Mouse (Mus musculus) T-helper 1 cell (primary cell): ENCODE measurements around the gene Wdcp.
"Not testable (repeated sequence)": the region's sequence is repeated elsewhere in the genome, so short reads cannot be mapped to it uniquely, and the experiment has no call there.

Source experiments
- in situ Hi-C: fragments of 300-600 bp; cut with MboI, MseI; formaldehyde crosslinking; loops from one replicate; pipeline ENCODE4 v1.15.1; 2025; ENCODE audit warnings: high pct_unique_total_duplicates

The Wdcp gene

DNA sequence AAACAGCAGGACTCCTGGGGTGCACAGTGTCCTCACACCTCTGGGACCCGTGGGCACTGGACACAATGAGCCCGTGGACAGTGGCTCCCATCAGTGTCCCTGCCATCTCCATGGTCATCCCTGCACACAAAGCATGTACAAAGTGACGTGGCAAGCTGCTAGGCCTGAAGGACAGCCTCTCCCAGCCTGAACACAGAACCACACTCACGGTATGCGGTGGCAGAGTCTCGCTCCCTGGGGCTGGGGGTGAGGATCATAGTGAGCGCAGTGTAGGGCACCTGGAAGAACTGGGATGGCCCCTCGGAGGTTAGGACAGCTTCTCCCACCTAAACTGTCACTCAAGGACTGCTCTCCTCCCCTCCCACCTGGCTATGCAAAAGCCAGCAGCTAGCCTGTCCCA is 25.8 kb downstream of the Wdcp start:
- in situ Hi-C loops, result loop anchor here (10.0 kb wide), 1 partner anchor 224 kb away; no protein-coding TSS in a partner anchor

- in situ Hi-C loops, result no loop called here
Measured at GRCm38 (mm10) chr12:4871260-4871659, 28.2 kb downstream of the Wdcp start.

- in situ Hi-C loops, result no loop called here
Measured at GRCm38 (mm10) chr12:4872273-4872672, 29.2 kb downstream of the Wdcp start.

DNA sequence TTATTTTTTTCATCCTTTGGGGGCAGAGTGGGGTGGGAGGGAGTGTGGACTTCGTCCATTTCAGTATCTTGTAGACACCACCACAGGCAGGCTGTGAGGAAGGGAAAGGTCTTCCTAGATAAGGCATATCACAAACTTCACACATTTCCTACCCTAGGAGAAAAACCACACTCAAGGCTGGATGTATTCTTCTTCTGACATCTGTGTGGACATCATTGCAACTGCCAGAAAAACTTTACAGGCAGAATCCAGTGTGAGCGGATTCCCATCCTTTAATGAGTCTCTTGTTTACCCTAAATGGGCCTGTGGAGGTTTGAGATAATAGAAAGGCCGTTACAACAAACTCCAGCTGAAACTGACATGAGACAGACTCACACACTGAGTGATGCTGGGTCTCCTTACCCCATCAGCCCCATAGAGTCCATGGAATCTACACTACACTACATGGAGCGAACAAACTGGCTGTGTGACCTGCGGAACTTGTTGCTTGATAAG is 29.9 kb downstream of the Wdcp start:
- in situ Hi-C loops, result no loop called here

DNA sequence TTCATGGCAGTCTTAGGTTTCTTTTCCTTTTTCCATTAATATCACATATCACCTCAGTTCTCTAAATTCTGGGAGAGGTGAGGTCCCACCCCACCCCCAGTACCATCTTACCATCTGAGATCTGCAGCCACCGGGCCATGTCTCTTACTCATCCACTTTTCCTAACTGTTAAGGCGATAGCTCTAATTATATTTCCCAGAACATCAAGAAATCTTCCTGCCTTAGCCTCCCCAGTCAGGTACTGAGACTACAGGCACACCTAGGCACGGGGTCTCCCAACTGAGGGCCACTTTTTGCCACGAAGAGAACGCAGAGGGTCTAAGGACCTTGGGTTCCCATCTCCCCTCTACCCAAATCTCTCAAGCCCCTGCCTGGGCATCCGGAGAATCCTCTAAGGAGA is 30.4 kb downstream of the Wdcp start:
- in situ Hi-C loops, result no loop called here

- in situ Hi-C loops, result no loop called here
Measured at GRCm38 (mm10) chr12:4874161-4874927, 31.2 kb downstream of the Wdcp start, which contains the start of gene Mfsd2b. Mfsd2b (minus strand) TSS chr12:4874359.

GRCm38 (mm10) chr12:4875623-4876022 is 32.5 kb downstream of the Wdcp start:
- in situ Hi-C loops, result no loop called here

GRCm38 (mm10) chr12:4878296-4878783 is 35.2 kb downstream of the Wdcp start:
- in situ Hi-C loops, result no loop called here

DNA sequence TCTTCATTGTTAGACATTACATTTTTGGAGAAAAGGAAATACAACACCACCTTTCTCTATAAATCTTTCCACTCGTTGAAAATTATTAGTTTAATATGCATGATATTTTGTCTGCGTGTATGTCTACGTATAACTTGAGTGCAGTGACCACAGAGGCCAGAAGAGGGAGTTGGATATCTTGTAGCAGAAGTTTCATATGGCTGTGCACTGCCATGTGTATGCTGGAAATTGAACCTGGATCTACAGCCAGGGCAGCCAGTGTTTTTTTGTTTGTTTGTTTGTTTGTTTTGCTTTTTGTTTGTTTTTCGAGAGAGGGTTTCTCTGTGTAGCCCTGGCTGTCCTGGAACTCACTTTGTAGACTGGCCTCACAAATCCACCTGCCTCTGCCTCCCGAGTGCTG is 35.9 kb downstream of the Wdcp start:
- in situ Hi-C loops, result no loop called here

GRCm38 (mm10) chr12:4882086-4882485 is 39.0 kb downstream of the Wdcp start:
- in situ Hi-C loops, result no loop called here

- in situ Hi-C loops, result no loop called here
Measured at GRCm38 (mm10) chr12:4885062-4885461, 42.0 kb downstream of the Wdcp start.

DNA sequence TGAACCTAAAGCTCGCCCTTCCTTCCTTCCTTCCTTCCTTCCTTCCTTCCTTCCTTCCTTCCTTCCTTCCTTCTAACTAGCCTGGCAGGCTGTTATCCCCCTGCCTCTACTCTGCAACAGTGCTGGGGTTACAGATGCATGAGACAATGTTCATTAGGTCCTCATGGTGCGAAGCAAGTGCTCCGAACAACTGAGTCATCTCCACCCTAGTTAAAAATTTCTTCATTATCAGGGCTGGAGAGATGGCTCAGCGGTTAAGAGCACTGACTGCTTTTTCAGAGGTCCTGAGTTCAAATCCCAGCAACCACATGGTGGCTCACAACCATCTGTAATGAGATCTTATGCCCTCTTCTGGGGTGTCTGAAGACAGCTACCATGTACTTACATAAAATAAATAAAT is 43.5 kb downstream of the Wdcp start:
- in situ Hi-C loops, result not testable (repeated sequence)

DNA sequence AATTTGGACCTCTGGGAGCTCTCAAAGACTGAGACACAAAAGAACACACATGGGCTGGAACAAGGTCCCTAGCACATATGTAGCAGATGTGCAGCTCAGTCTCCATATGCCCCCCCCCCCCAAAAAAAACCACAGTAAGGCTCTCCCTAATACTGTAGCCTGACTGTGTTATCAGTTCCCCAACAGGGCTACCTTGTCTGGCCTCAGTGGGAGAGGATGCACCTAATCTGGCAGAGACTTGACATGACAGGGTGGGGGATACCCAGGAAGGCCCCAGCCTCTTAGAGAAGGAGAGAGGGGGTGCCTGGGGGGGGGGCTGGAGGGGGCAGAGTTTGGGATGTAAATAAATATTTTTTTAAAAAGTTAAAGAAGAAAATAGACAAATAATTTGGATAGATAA is 45.6 kb downstream of the Wdcp start:
- in situ Hi-C loops, result no loop called here

GRCm38 (mm10) chr12:4889251-4889650 is 46.1 kb downstream of the Wdcp start:
- in situ Hi-C loops, result no loop called here

DNA sequence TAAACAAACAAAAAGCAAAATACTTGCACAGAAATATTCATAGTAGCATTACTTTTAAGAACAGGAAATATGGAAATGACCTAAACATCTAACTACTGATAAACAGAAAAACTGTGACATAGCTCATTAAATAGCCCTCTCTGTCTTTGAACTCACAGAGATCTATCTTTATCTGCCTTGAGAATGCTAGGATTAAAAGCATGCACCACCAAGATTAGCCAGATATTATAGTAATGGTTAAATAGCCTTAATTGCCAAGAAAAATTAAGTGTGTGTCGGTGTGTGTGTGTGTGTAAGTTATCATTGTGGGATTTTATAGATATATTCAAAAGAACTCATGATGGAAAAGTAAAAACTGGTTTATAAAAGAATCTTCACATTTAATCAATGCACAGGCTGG is 46.8 kb downstream of the Wdcp start:
- in situ Hi-C loops, result no loop called here

DNA sequence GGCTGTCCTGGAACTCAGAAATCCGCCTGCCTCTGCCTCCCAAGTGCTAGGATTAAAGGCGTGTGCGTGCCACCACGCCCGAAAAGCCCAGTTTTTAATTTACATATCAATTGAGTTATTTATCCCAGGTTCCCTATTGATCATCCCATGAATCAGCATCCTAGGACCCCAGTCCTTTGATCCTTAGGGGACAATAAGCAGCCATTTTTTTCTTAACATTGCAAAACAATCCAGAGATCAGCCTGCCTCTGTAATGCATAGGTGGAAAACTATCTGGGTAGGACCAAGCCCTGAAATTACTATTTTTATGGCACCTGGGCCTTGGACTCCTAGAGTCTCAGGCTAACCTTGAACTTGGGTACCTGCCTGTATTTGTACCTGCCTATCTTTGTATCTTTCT is 54.9 kb downstream of the Wdcp start:
- in situ Hi-C loops, result no loop called here

DNA sequence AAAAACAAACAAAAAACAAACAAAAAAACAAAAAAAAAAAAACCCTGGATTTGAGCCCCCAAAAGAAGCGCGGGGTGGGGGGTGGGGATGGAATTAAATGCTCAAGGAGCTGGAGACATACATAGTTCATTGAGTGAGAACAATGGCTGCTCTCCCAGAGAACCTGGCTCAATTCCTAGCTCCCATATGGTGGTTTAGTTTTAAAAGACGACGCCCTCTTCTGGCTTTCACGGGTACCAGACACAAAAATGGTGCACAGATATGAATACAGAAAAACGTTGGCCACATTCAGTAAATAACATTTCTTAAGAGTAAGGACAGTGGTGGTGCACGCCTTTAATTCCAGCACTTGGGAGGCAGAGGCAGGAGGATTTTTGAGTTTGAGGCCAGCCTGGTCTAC is 62.8 kb downstream of the Wdcp start:
- in situ Hi-C loops, result no loop called here

GRCm38 (mm10) chr12:4906476-4906875 is 63.4 kb downstream of the Wdcp start:
- in situ Hi-C loops, result no loop called here

DNA sequence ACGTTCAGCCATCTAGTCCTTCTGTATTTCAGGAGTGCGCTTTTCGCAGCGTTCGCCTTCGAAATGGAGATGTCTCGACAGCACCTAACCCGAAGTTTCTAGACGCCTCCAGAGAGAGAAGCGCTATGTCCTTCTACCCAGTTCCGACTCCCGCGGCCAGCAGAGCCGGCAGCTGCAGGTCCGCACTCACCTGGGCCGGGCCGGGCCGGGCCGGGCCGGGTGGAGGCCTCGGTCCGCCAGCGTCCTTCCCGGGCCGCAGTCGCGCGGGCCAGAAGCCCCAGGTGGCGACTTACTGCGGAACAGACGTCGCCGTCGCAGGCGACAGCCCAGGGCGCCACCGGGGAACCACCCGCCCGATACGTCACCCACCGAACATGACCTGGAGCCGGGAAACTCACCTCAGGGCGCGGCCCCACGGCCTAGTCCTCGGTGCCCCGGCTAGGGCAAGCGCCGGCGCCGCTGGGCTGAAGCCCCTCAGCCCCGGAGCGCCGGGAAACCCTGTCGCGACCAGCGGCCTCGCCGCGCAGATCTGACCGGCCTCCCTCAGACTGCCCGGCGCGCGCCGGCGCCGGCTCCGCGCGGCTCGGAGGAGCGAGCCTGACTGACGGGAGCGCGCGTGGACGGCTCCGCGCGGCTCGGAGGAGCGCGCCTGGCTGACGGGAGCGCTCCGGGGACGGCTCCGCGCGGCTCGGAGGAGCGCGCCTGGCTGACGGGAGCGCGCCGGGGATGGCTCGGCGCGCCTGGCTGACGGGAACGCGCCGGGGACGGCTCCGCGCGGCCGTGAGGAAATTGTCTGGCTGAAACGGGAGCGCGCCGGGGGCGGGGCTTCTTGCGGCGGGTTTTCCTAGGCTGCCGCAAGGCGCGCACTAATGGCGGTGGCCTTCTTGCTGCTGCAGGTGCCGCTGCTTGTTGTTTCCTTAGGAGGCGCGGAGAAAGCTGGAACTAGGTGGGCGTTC is 64.1 kb downstream of the Wdcp start, which contains the start of gene Ubxn2a:
TSS of gene Ubxn2a (minus strand) at position 755 of the 956 bp plus-strand sequence.
- in situ Hi-C loops, result no loop called here

- in situ Hi-C loops, result no loop called here
Measured at GRCm38 (mm10) chr12:4908391-4908790, 65.3 kb downstream of the Wdcp start.
